Mouse (Mus musculus): ENCODE results near the gene Adamtsl1. TPM values are rescaled to one million over a fixed set of nuclear protein-coding genes. Genes with fewer than 3 reads are reported as not detected.

Adamtsl1 gene
- total RNA-seq, 1 experiment: 6.3 TPM

GRCm38 (mm10) chr4:85818504-85818903 is 304.5 kb downstream of the Adamtsl1 start:
- Histone ChIP-seq H3K4me3 (ENCODE audit: insufficient read depth in 1 of 2, low read depth in 1 of 2, low read length in 2 of 2, poor library complexity in 1 of 2, severe bottlenecking in 1 of 2) (no peak overlapping the region), H3K4me1 (ENCODE audit: control insufficient read depth in 2 of 2, insufficient read depth in 2 of 2, low read length in 2 of 2, poor library complexity in 1 of 2) (no peaks in the 10 kb centered on the region), H3K9me3 (ENCODE audit: control insufficient read depth, insufficient read depth, low read depth, low read length) (no peaks in the 10 kb centered on the region), H3K27ac (ENCODE audit: insufficient read depth, low read depth, low read length, poor library complexity, severe bottlenecking) (no peak overlapping the region), H3K36me3 (ENCODE audit: control insufficient read depth, insufficient read depth, low read length, poor library complexity, severe bottlenecking) (no peaks in the 10 kb centered on the region), H3K9ac (ENCODE audit: insufficient read depth, low read depth, low read length, poor library complexity, severe bottlenecking) (no peak overlapping the region)
- in situ Hi-C loops (cut with MboI; ENCODE audit: low sequenced_read_pairs in 2 of 2, unreplicated experiment in 2 of 2): loop anchor here in 1 of 2 experiments (25.0 kb wide), 2 partner anchors 406 to 656 kb away; no protein-coding TSS in a partner anchor
- TF ChIP-seq MAFK (IDR thresholded peaks at IDR 0.05; ENCODE audit: insufficient read depth, low read depth, low read length) (no peak), HCFC1 (IDR thresholded peaks at IDR 0.05; ENCODE audit: borderline replicate concordance, insufficient read depth, low read length) (no peak), CHD2 (IDR thresholded peaks at IDR 0.05; ENCODE audit: low read depth, low read length) (no peak), ZNF384 (IDR thresholded peaks at IDR 0.05; ENCODE audit: low read depth, low read length) (no peak), ZC3H11A (IDR thresholded peaks at IDR 0.05; ENCODE audit: borderline replicate concordance, low read depth, low read length) (no peak)
- no peak for DNase-seq (ENCODE audit: low read depth, low spot score)

GRCm38 (mm10) chr4:85819169-85819568 is 305.2 kb downstream of the Adamtsl1 start:
- in situ Hi-C loops (cut with MboI; ENCODE audit: low sequenced_read_pairs in 2 of 2, unreplicated experiment in 2 of 2): loop anchor here in 1 of 2 experiments (25.0 kb wide), 2 partner anchors 407 to 657 kb away; no protein-coding TSS in a partner anchor
- Histone ChIP-seq H3K4me1 (ENCODE audit: control insufficient read depth in 2 of 2, insufficient read depth in 2 of 2, low read length in 2 of 2, poor library complexity in 1 of 2) (no peaks in the 10 kb centered on the region), H3K9me3 (ENCODE audit: control insufficient read depth, insufficient read depth, low read depth, low read length) (no peaks in the 10 kb centered on the region), H3K9ac (ENCODE audit: insufficient read depth, low read depth, low read length, poor library complexity, severe bottlenecking) (no peak overlapping the region), H3K36me3 (ENCODE audit: control insufficient read depth, insufficient read depth, low read length, poor library complexity, severe bottlenecking) (no peaks in the 10 kb centered on the region), H3K27ac (ENCODE audit: insufficient read depth, low read depth, low read length, poor library complexity, severe bottlenecking) (no peak overlapping the region), H3K4me3 (ENCODE audit: insufficient read depth in 1 of 2, low read depth in 1 of 2, low read length in 2 of 2, poor library complexity in 1 of 2, severe bottlenecking in 1 of 2) (no peak overlapping the region)
- TF ChIP-seq ZC3H11A (IDR thresholded peaks at IDR 0.05; ENCODE audit: borderline replicate concordance, low read depth, low read length) (peak; percentile 59; the same call in 1 of the 2 replicates), MAFK (IDR thresholded peaks at IDR 0.05; ENCODE audit: insufficient read depth, low read depth, low read length) (no peak), ZNF384 (IDR thresholded peaks at IDR 0.05; ENCODE audit: low read depth, low read length) (no peak), HCFC1 (IDR thresholded peaks at IDR 0.05; ENCODE audit: borderline replicate concordance, insufficient read depth, low read length) (no peak), CHD2 (IDR thresholded peaks at IDR 0.05; ENCODE audit: low read depth, low read length) (no peak)
- peak; percentile 30 for DNase-seq (ENCODE audit: low read depth, low spot score)

- in situ Hi-C loops (cut with MboI; ENCODE audit: low sequenced_read_pairs in 2 of 2, unreplicated experiment in 2 of 2): loop anchor here in 1 of 2 experiments (25.0 kb wide), 2 partner anchors 408 to 658 kb away; no protein-coding TSS in a partner anchor
- no peak overlapping the region for H3K9ac ChIP-seq (ENCODE audit: insufficient read depth, low read depth, low read length, poor library complexity, severe bottlenecking)
- no peak overlapping the region for H3K27ac ChIP-seq (ENCODE audit: insufficient read depth, low read depth, low read length, poor library complexity, severe bottlenecking)
- no peak overlapping the region for H3K4me3 ChIP-seq (ENCODE audit: insufficient read depth in 1 of 2, low read depth in 1 of 2, low read length in 2 of 2, poor library complexity in 1 of 2, severe bottlenecking in 1 of 2)
- no peaks in the 10 kb centered on the region for H3K36me3 ChIP-seq (ENCODE audit: control insufficient read depth, insufficient read depth, low read length, poor library complexity, severe bottlenecking)
- no peak for TF ChIP-seq HCFC1 (IDR thresholded peaks at IDR 0.05; ENCODE audit: borderline replicate concordance, insufficient read depth, low read length)
- peak; percentile 27 for DNase-seq (ENCODE audit: low read depth, low spot score)
- H3K9me3 ChIP-seq (ENCODE audit: control insufficient read depth, insufficient read depth, low read depth, low read length): no peaks in the 10 kb centered on the region
- H3K4me1 ChIP-seq (ENCODE audit: control insufficient read depth in 2 of 2, insufficient read depth in 2 of 2, low read length in 2 of 2, poor library complexity in 1 of 2): no peaks in the 10 kb centered on the region
Observed at GRCm38 (mm10) chr4:85819921-85820320, 305.9 kb downstream of the Adamtsl1 start.

GRCm38 (mm10) chr4:85823952-85824704 is 310.2 kb downstream of the Adamtsl1 start:
- no peaks in the 10 kb centered on the region for H3K36me3 ChIP-seq (ENCODE audit: control insufficient read depth, insufficient read depth, low read length, poor library complexity, severe bottlenecking)
- in situ Hi-C loops (cut with MboI; ENCODE audit: low sequenced_read_pairs in 2 of 2, unreplicated experiment in 2 of 2): loop anchor here in 1 of 2 experiments (25.0 kb wide), 2 partner anchors 412 to 662 kb away; no protein-coding TSS in a partner anchor
- no peak for DNase-seq (ENCODE audit: low read depth, low spot score)

GRCm38 (mm10) chr4:85824705-85825085 is 310.7 kb downstream of the Adamtsl1 start:
- no peak overlapping the region for H3K9ac ChIP-seq (ENCODE audit: insufficient read depth, low read depth, low read length, poor library complexity, severe bottlenecking)
- no peaks in the 10 kb centered on the region for H3K9me3 ChIP-seq (ENCODE audit: control insufficient read depth, insufficient read depth, low read depth, low read length)
- H3K27ac ChIP-seq (ENCODE audit: insufficient read depth, low read depth, low read length, poor library complexity, severe bottlenecking): no peak overlapping the region
- no peaks in the 10 kb centered on the region for H3K36me3 ChIP-seq (ENCODE audit: control insufficient read depth, insufficient read depth, low read length, poor library complexity, severe bottlenecking)
- H3K4me3 ChIP-seq (ENCODE audit: insufficient read depth in 1 of 2, low read depth in 1 of 2, low read length in 2 of 2, poor library complexity in 1 of 2, severe bottlenecking in 1 of 2): no peak overlapping the region
- no peaks in the 10 kb centered on the region for H3K4me1 ChIP-seq (ENCODE audit: control insufficient read depth in 2 of 2, insufficient read depth in 2 of 2, low read length in 2 of 2, poor library complexity in 1 of 2)
- no peak for TF ChIP-seq ZNF384 (IDR thresholded peaks at IDR 0.05; ENCODE audit: low read depth, low read length)
- in situ Hi-C loops (cut with MboI; ENCODE audit: low sequenced_read_pairs in 2 of 2, unreplicated experiment in 2 of 2): loop anchor here (25.0 kb wide), 3 partner anchors 412 to 713 kb away; no protein-coding TSS in a partner anchor
- DNase-seq (ENCODE audit: low read depth, low spot score): no peak

More at GRCm38 (mm10) chr4:85823952-85824704, 310.2 kb downstream of the Adamtsl1 start:
- Histone ChIP-seq H3K27ac (ENCODE audit: insufficient read depth, low read depth, low read length, poor library complexity, severe bottlenecking) (no peak overlapping the region), H3K4me3 (ENCODE audit: insufficient read depth in 1 of 2, low read depth in 1 of 2, low read length in 2 of 2, poor library complexity in 1 of 2, severe bottlenecking in 1 of 2) (no peak overlapping the region), H3K9ac (ENCODE audit: insufficient read depth, low read depth, low read length, poor library complexity, severe bottlenecking) (no peak overlapping the region), H3K4me1 (ENCODE audit: control insufficient read depth in 2 of 2, insufficient read depth in 2 of 2, low read length in 2 of 2, poor library complexity in 1 of 2) (no peaks in the 10 kb centered on the region), H3K9me3 (ENCODE audit: control insufficient read depth, insufficient read depth, low read depth, low read length) (no peaks in the 10 kb centered on the region)
- no peak for TF ChIP-seq CHD2 (IDR thresholded peaks at IDR 0.05; ENCODE audit: low read depth, low read length)

Measured in ES-E14 (cell line).